Mouse (Mus musculus): ENCODE data around the gene Acad11. TPM values are rescaled to one million over a fixed set of nuclear protein-coding genes. Genes with fewer than 3 reads are reported as not detected.

Acad11 gene
- polyA plus RNA-seq, 1 experiment = 27.9 TPM

- Histone ChIP-seq H3K4me1 (ENCODE audit: control insufficient read depth, insufficient read depth, low read length) (no peaks in the 10 kb centered on the region), H3K4me3 (ENCODE audit: insufficient read depth, low read length) (no peak overlapping the region), H3K27ac (ENCODE audit: insufficient read depth, low read length) (no peak overlapping the region)
- TF ChIP-seq CTCF (IDR thresholded peaks at IDR 0.05; ENCODE audit: extremely low read depth, insufficient read depth, low read length) = no peak
- no peak for TF ChIP-seq POLR2A (IDR thresholded peaks at IDR 0.05; ENCODE audit: extremely low read depth, insufficient read depth, low read length)
Measured at GRCm38 (mm10) chr9:104155100-104155715, 92.0 kb downstream of the Acad11 start.

- H3K4me3 ChIP-seq (ENCODE audit: insufficient read depth, low read length) = no peak overlapping the region
- H3K27ac ChIP-seq (ENCODE audit: insufficient read depth, low read length) = no peak overlapping the region
- no peaks in the 10 kb centered on the region for H3K4me1 ChIP-seq (ENCODE audit: control insufficient read depth, insufficient read depth, low read length)
- TF ChIP-seq POLR2A (IDR thresholded peaks at IDR 0.05; ENCODE audit: extremely low read depth, insufficient read depth, low read length) (no peak), CTCF (IDR thresholded peaks at IDR 0.05; ENCODE audit: extremely low read depth, insufficient read depth, low read length) (no peak)
Measured at GRCm38 (mm10) chr9:104156506-104156905, 93.3 kb downstream of the Acad11 start.

- no peak for TF ChIP-seq POLR2A (IDR thresholded peaks at IDR 0.05; ENCODE audit: extremely low read depth, insufficient read depth, low read length)
- TF ChIP-seq CTCF (IDR thresholded peaks at IDR 0.05; ENCODE audit: extremely low read depth, insufficient read depth, low read length) = no peak
- no peak overlapping the region for H3K4me3 ChIP-seq (ENCODE audit: insufficient read depth, low read length)
- no peaks in the 10 kb centered on the region for H3K4me1 ChIP-seq (ENCODE audit: control insufficient read depth, insufficient read depth, low read length)
- H3K27ac ChIP-seq (ENCODE audit: insufficient read depth, low read length) = no peak overlapping the region
Measured at GRCm38 (mm10) chr9:104157291-104157690, 94.1 kb downstream of the Acad11 start.

GRCm38 (mm10) chr9:104161117-104161516, 97.9 kb downstream of the Acad11 start:
- TF ChIP-seq CTCF (IDR thresholded peaks at IDR 0.05; ENCODE audit: extremely low read depth, insufficient read depth, low read length) (no peak), POLR2A (IDR thresholded peaks at IDR 0.05; ENCODE audit: extremely low read depth, insufficient read depth, low read length) (no peak)
- H3K27ac ChIP-seq (ENCODE audit: insufficient read depth, low read length) = no peak overlapping the region
- no peaks in the 10 kb centered on the region for H3K4me1 ChIP-seq (ENCODE audit: control insufficient read depth, insufficient read depth, low read length)
- H3K4me3 ChIP-seq (ENCODE audit: insufficient read depth, low read length) = no peak overlapping the region

- H3K4me1 ChIP-seq (ENCODE audit: control insufficient read depth, insufficient read depth, low read length) = no peaks in the 10 kb centered on the region
- H3K4me3 ChIP-seq (ENCODE audit: insufficient read depth, low read length) = no peak overlapping the region
- no peak overlapping the region for H3K27ac ChIP-seq (ENCODE audit: insufficient read depth, low read length)
- TF ChIP-seq CTCF (IDR thresholded peaks at IDR 0.05; ENCODE audit: extremely low read depth, insufficient read depth, low read length) (no peak), POLR2A (IDR thresholded peaks at IDR 0.05; ENCODE audit: extremely low read depth, insufficient read depth, low read length) (no peak)
Measured at GRCm38 (mm10) chr9:104164194-104164593, 101.0 kb downstream of the Acad11 start.

- no peak overlapping the region for H3K27ac ChIP-seq (ENCODE audit: insufficient read depth, low read length)
- H3K4me3 ChIP-seq (ENCODE audit: insufficient read depth, low read length) = no peak overlapping the region
Measured at GRCm38 (mm10) chr9:104165926-104166325, 102.7 kb downstream of the Acad11 start.

GRCm38 (mm10) chr9:104169986-104170385, 106.8 kb downstream of the Acad11 start:
- Histone ChIP-seq H3K4me1 (ENCODE audit: control insufficient read depth, insufficient read depth, low read length) (no peaks in the 10 kb centered on the region), H3K27ac (ENCODE audit: insufficient read depth, low read length) (no peak overlapping the region), H3K4me3 (ENCODE audit: insufficient read depth, low read length) (no peak overlapping the region)
- TF ChIP-seq CTCF (IDR thresholded peaks at IDR 0.05; ENCODE audit: extremely low read depth, insufficient read depth, low read length) (no peak), POLR2A (IDR thresholded peaks at IDR 0.05; ENCODE audit: extremely low read depth, insufficient read depth, low read length) (no peak)

More at GRCm38 (mm10) chr9:104165926-104166325, 102.7 kb downstream of the Acad11 start:
- H3K4me1 ChIP-seq (ENCODE audit: control insufficient read depth, insufficient read depth, low read length) = no peaks in the 10 kb centered on the region
- TF ChIP-seq CTCF (IDR thresholded peaks at IDR 0.05; ENCODE audit: extremely low read depth, insufficient read depth, low read length) (no peak), POLR2A (IDR thresholded peaks at IDR 0.05; ENCODE audit: extremely low read depth, insufficient read depth, low read length) (no peak)

- Histone ChIP-seq H3K4me3 (ENCODE audit: insufficient read depth, low read length) (no peak overlapping the region), H3K4me1 (ENCODE audit: control insufficient read depth, insufficient read depth, low read length) (no peaks in the 10 kb centered on the region), H3K27ac (ENCODE audit: insufficient read depth, low read length) (no peak overlapping the region)
- no peak for TF ChIP-seq POLR2A (IDR thresholded peaks at IDR 0.05; ENCODE audit: extremely low read depth, insufficient read depth, low read length)
- no peak for TF ChIP-seq CTCF (IDR thresholded peaks at IDR 0.05; ENCODE audit: extremely low read depth, insufficient read depth, low read length)
Measured at GRCm38 (mm10) chr9:104171651-104172050, 108.5 kb downstream of the Acad11 start.

- TF ChIP-seq POLR2A (IDR thresholded peaks at IDR 0.05; ENCODE audit: extremely low read depth, insufficient read depth, low read length) (no peak), CTCF (IDR thresholded peaks at IDR 0.05; ENCODE audit: extremely low read depth, insufficient read depth, low read length) (no peak)
- Histone ChIP-seq H3K4me3 (ENCODE audit: insufficient read depth, low read length) (no peak overlapping the region), H3K27ac (ENCODE audit: insufficient read depth, low read length) (no peak overlapping the region), H3K4me1 (ENCODE audit: control insufficient read depth, insufficient read depth, low read length) (no peaks in the 10 kb centered on the region)
Measured at GRCm38 (mm10) chr9:104172342-104172741, 109.2 kb downstream of the Acad11 start.

Other genes starting within 250 kb of the Acad11 start
- gene Nphp3, start 60.8 kb upstream of the Acad11 start, polyA plus RNA-seq (2012; rRNA removed) = 8.9 and 10.1 TPM in 2 replicates
- not detected in 2 replicates for gene Gm28305, start 22.7 kb upstream of the Acad11 start, polyA plus RNA-seq (2012; rRNA removed)
- 55.7 and 58.3 TPM in 2 replicates for gene Uba5, start 243 bp upstream of the Acad11 start, polyA plus RNA-seq (2012; rRNA removed)
- gene Ackr4, start 63.6 kb downstream of the Acad11 start, polyA plus RNA-seq (2012; rRNA removed) = 0.09 and 0.17 TPM in 2 replicates
- gene Dnajc13, start 199.6 kb downstream of the Acad11 start, polyA plus RNA-seq (2012; rRNA removed) = 62.9 and 67.2 TPM in 2 replicates

All from cortical plate, adult 2 months (tissue).